Mouse (Mus musculus) embryonic facial prominence, embryonic 10.5 days (tissue): ENCODE data around the gene Gpr62. TPM values are rescaled to one million over a fixed set of nuclear protein-coding genes. Genes with fewer than 3 reads are reported as not detected.

ENCODE experiments used
- DNase-seq: peaks from one replicate; pipeline ENCODE4 v3.0.0-alpha.2; 2017; ENCODE audit warnings: low spot score
- H3K27ac ChIP-seq: fragments of 300-500 bp; sonication (generic); replicated peaks from 2 replicates; pipeline ENCODE4 v1.5.1; 2016; ENCODE audit warnings: mild to moderate bottlenecking
- H3K27me3 ChIP-seq: fragments of 300-500 bp; sonication (generic); replicated peaks from 2 replicates; pipeline ENCODE4 v1.6.1; 2016; ENCODE audit warnings: low read depth, mild to moderate bottlenecking; ENCODE audit not compliant: poor library complexity, severe bottlenecking
- H3K36me3 ChIP-seq: fragments of 300-500 bp; sonication (generic); replicated peaks from 2 replicates; pipeline ENCODE4 v1.6.1; 2016; ENCODE audit warnings: mild to moderate bottlenecking, moderate library complexity
- H3K4me1 ChIP-seq: fragments of 300-500 bp; sonication (generic); 2 replicates; pipeline ENCODE4 v1.6.1; 2016
- H3K4me3 ChIP-seq: fragments of 300-500 bp; sonication (generic); 2 replicates; pipeline ENCODE4 v1.5.1; 2016; ENCODE audit warnings: mild to moderate bottlenecking, moderate library complexity
- H3K9me3 ChIP-seq: fragments of 300-500 bp; sonication (generic); 2 replicates; pipeline ENCODE4 v1.6.1; 2016; ENCODE audit warnings: mild to moderate bottlenecking
- WGBS: fragments of 180-500 bp; shearing (Covaris S2); methylation state at CpG from one replicate; pipeline ENCODE4 v1.1.7; 2016; 5-methylcytosine and 5-hydroxymethylcytosine counted together
- polyA plus RNA-seq: library from polyadenylated mRNA; unstranded; fragments of >200 nt; fragmentation: Nextera tagmentation; extraction: Ambion mirVana; gene quantifications from 2 replicates; pipeline ENCODE4 v1.2.1, GENCODE M21; 2016

Gene Gpr62
- polyA plus RNA-seq, 1 experiment from 2014 or later = 0.55 TPM

- Histone ChIP-seq H3K4me3 (no peak overlapping the region), H3K9me3 (no peaks in the 10 kb centered on the region), H3K4me1 (peaks cover 97% of the 10 kb centered on the region), H3K27ac (no peak overlapping the region), H3K36me3 (peaks cover 100% of the 10 kb centered on the region), H3K27me3 (peaks cover 31% of the 10 kb centered on the region)
- WGBS = 88% methylated on average over 9 of the region's 9 CpGs
- DNase-seq = no peak
Observed at GRCm38 (mm10) chr9:106461026-106461415, 4.7 kb downstream of the Gpr62 start.

GRCm38 (mm10) chr9:106460401-106461025 lies 5.2 kb downstream of the Gpr62 start:
- Histone ChIP-seq H3K9me3 (no peaks in the 10 kb centered on the region), H3K36me3 (peaks cover 98% of the 10 kb centered on the region), H3K27ac (peak overlapping the region; percentile 4; the same call in 1 of the 2 replicates), H3K4me3 (peak overlapping the region; percentile 26), H3K27me3 (peaks cover 26% of the 10 kb centered on the region), H3K4me1 (peaks cover 98% of the 10 kb centered on the region)
- 77% methylated on average over 18 of the region's 18 CpGs for WGBS
- DNase-seq = peak; percentile 21

- Histone ChIP-seq H3K27me3 (peaks cover 23% of the 10 kb centered on the region), H3K27ac (no peak overlapping the region; the same call in 1 of the 2 replicates), H3K36me3 (peaks cover 92% of the 10 kb centered on the region), H3K9me3 (no peaks in the 10 kb centered on the region), H3K4me3 (peak overlapping the region; percentile 26), H3K4me1 (peaks cover 98% of the 10 kb centered on the region)
- no peak for DNase-seq
- 84% methylated on average over 15 of the region's 15 CpGs for WGBS
Observed at GRCm38 (mm10) chr9:106459946-106460345, 5.8 kb downstream of the Gpr62 start.

- H3K4me1 ChIP-seq = peaks cover 89% of the 10 kb centered on the region
- H3K9me3 ChIP-seq = no peaks in the 10 kb centered on the region
- peaks cover 2% of the 10 kb centered on the region for H3K27me3 ChIP-seq
- H3K4me3 ChIP-seq = peak overlapping the region; percentile 86; the same call in 1 of the 2 replicates
- H3K36me3 ChIP-seq = peaks cover 72% of the 10 kb centered on the region
- peak overlapping the region; percentile 99 for H3K27ac ChIP-seq
- 74% methylated on average over 5 of the region's 5 CpGs for WGBS
- no peak for DNase-seq
Observed at GRCm38 (mm10) chr9:106457920-106458319, 7.8 kb downstream of the Gpr62 start.

GRCm38 (mm10) chr9:106457163-106457559 lies 8.6 kb downstream of the Gpr62 start:
- H3K4me3 ChIP-seq = peak overlapping the region; percentile 86
- no peaks in the 10 kb centered on the region for H3K9me3 ChIP-seq
- H3K27ac ChIP-seq = peak overlapping the region; percentile 99
- no peaks in the 10 kb centered on the region for H3K27me3 ChIP-seq
- WGBS = 44% methylated on average over 9 of the region's 9 CpGs
- H3K36me3 ChIP-seq = peaks cover 65% of the 10 kb centered on the region
- no peak for DNase-seq
- peaks cover 90% of the 10 kb centered on the region for H3K4me1 ChIP-seq

- Histone ChIP-seq H3K27ac (peak overlapping the region; percentile 99), H3K4me1 (peaks cover 90% of the 10 kb centered on the region), H3K27me3 (no peaks in the 10 kb centered on the region), H3K9me3 (no peaks in the 10 kb centered on the region), H3K36me3 (peaks cover 58% of the 10 kb centered on the region), H3K4me3 (peak overlapping the region; percentile 86)
- peak; percentile 86 for DNase-seq
- WGBS = 34% methylated on average over 15 of the region's 15 CpGs
Observed at GRCm38 (mm10) chr9:106456325-106457162, 9.2 kb downstream of the Gpr62 start.

GRCm38 (mm10) chr9:106454888-106455681 lies 10.7 kb downstream of the Gpr62 start:
- Histone ChIP-seq H3K9me3 (no peaks in the 10 kb centered on the region), H3K4me1 (peaks cover 92% of the 10 kb centered on the region), H3K27me3 (no peaks in the 10 kb centered on the region), H3K4me3 (peak overlapping the region; percentile 86), H3K27ac (peak overlapping the region; percentile 99), H3K36me3 (peaks cover 44% of the 10 kb centered on the region)
- peak; percentile 79 for DNase-seq
- WGBS = under 1% methylated on average over 17 of the region's 17 CpGs

GRCm38 (mm10) chr9:106454071-106454761 lies 11.5 kb downstream of the Gpr62 start:
- Histone ChIP-seq H3K27me3 (no peaks in the 10 kb centered on the region), H3K4me1 (peaks cover 91% of the 10 kb centered on the region), H3K4me3 (peak overlapping the region; percentile 86), H3K9me3 (no peaks in the 10 kb centered on the region), H3K36me3 (peaks cover 35% of the 10 kb centered on the region), H3K27ac (peak overlapping the region; percentile 99)
- DNase-seq = peak; percentile 72
- 1% methylated on average over 20 of the region's 20 CpGs for WGBS

- WGBS = under 1% methylated on average over 59 of the region's 74 CpGs
- peaks cover 91% of the 10 kb centered on the region for H3K4me1 ChIP-seq
- H3K27ac ChIP-seq = peak within 1 kb of the TSS; percentile 99
- peak within 1 kb of the TSS; percentile 86 for H3K4me3 ChIP-seq
- no peaks in the 10 kb centered on the region for H3K9me3 ChIP-seq
- DNase-seq = peak; percentile 93
- H3K27me3 ChIP-seq = no peaks in the 10 kb centered on the region
- peaks cover 28% of the 10 kb centered on the region for H3K36me3 ChIP-seq
Observed at GRCm38 (mm10) chr9:106453271-106454070, 12.3 kb downstream of the Gpr62 start, which contains the start of gene Pcbp4. Pcbp4 (plus strand) TSS chr9:106453291.

GRCm38 (mm10) chr9:106452821-106453220 lies 12.9 kb downstream of the Gpr62 start:
- H3K27me3 ChIP-seq = no peaks in the 10 kb centered on the region
- DNase-seq = peak; percentile 85
- under 1% methylated on average over 7 of the region's 7 CpGs for WGBS
- H3K36me3 ChIP-seq = peaks cover 21% of the 10 kb centered on the region
- H3K4me1 ChIP-seq = peaks cover 91% of the 10 kb centered on the region
- no peaks in the 10 kb centered on the region for H3K9me3 ChIP-seq
- H3K4me3 ChIP-seq = peak overlapping the region; percentile 86
- peak overlapping the region; percentile 99 for H3K27ac ChIP-seq

GRCm38 (mm10) chr9:106452351-106452750 lies 13.4 kb downstream of the Gpr62 start:
- no peaks in the 10 kb centered on the region for H3K9me3 ChIP-seq
- DNase-seq = no peak
- H3K4me3 ChIP-seq = peak overlapping the region; percentile 86
- H3K36me3 ChIP-seq = peaks cover 17% of the 10 kb centered on the region
- 24% methylated on average over 6 of the region's 6 CpGs for WGBS
- peaks cover 91% of the 10 kb centered on the region for H3K4me1 ChIP-seq
- no peaks in the 10 kb centered on the region for H3K27me3 ChIP-seq
- peak overlapping the region; percentile 99 for H3K27ac ChIP-seq
